Mouse (Mus musculus) embryo, embryonic 11.5 days (tissue): Measurements from ENCODE around the gene Gm813.

ENCODE experiments used
- DNase-seq: peaks from one replicate; pipeline ENCODE4 v3.0.0-alpha.2; 2012; ENCODE audit warnings: low read depth, low spot score

Gene Gm813

GRCm38 (mm10) chr16:58604680-58605079 is 12.1 kb downstream of the Gm813 start:
- DNase-seq = no peak

DNA sequence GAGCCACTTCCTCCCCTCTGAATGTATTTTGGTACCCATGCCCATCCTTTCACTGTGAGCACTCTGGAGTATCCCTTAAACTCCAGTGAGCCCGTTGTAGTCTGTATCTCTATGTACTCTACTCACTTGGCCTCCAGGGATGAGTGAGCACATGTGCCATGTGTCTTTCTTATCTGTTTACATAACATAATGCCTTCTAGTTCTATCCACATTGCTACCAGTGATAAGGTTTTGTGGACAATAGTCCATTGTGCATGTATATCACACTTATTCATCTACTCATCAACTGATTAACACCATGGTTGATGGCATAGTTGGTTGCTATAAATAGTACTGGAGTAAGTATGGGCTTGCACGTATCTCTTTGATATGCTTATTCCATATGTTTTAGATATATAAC is 12.9 kb downstream of the Gm813 start:
- DNase-seq = no peak

DNA sequence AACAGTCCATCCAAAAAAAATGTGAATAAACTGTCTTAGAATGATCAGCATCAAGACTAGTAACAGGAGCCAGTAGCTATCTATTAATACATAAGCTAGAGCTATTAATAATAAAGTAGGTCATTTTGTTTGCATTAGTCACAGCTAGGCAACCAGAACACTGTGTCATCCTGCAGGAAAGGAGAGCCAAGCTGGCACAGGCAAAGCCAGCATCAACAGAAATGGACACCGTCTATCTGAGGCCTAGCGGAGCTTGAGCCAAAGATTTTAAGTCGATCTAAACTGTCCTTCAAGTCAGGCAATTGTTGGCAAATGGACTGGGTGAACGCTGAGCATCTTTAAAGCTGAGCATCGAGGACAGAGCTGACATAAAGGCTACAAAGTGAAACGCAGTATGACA is 15.9 kb downstream of the Gm813 start:
- no peak for DNase-seq

DNA sequence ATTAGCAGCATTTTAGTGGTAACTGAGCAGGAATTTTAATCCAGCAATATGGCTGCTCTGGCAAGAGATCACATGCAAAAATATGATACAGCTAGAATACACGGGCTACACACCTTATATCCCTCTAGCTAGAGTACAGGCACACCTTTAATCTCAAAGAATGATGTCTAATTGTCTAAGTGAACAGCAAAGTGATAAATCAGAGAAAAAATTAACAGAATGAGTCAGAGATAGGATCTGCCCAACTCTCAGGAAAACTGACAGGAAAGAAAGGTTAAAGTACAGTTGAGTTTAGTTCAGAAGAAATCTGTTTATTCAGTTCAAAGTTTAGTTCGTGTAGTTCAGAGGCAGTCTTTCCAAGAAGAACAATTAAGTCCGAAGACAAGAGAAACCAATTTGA is 25.5 kb downstream of the Gm813 start:
- no peak for DNase-seq

DNA sequence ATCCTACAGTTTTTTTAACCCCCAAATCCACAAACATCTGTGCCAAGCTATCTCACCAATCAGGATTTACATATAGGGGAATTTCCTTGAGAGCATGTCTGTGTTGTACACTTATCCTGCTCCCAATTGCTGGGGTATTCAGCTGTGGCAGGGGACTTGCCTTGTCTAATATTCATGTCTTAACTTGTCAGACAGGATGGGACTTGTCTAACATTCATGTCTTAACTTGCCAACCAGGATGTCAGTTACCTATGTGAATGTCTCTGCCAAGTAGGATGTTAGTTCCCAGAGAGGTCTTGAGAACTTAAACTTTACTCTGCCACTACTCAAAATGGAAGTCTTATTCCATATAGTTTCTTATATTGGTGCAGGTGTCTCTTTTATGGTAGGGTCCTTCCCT is 27.3 kb downstream of the Gm813 start:
- DNase-seq = no peak

DNA sequence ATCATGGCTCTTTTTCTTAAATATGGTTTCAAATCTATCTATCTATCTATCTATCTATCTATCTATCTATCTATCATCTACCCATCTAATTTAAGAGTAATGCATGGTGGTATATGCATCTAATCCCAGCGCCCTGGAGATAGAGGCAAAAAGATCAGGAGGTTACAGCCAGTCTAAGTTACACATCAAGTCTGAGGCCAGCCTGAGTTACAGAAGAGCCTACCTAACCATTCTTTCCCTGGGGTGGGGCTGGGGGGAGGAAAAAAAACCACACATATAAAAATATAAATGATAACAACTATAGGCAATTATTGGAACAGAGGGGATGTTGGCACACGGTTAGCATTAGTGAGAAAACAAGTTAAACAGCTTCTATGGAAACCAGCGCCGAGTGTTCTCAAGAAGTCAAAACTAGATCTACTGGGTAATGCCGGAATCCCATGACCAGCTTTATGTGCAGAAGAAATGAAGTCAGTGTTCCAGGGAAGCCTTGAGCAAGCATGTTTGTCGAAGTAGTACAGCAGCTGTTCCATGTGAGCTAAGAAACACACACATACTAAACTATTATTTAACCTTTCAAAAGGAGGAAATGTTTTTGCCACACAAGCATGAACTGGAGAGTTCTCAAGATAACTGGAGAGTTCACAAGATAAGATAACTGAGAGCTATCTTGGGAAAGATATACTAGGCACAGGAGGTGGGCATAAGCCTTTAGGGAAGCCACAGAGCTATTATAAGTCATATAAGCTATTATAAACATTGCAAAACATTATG is 42.6 kb downstream of the Gm813 start:
- no peak for DNase-seq

DNA sequence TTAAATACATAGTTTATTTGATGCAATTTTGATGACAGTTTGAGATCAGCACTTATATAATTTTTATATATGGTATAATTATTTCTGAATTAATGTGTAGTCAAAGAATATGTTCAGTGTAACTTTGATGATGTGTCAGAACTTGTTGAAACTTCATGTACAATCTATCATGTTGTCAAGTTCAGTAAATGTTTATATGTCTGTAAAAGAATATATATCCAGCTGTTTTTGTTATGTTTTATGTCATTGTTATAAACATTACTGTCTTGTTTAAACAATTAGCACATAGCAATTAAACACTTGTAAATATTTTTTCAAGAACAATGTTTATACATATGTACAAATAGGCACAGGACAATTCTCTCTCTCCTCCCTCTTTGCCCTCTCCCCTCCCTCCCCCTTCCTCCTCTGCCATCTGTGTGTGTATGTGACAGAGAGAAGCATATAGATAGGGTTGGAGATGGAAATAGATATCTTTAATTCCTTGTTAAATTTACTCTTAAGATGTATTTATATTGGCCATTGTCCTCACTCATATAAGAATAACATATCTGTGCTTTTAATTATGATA is 46.0 kb downstream of the Gm813 start:
- no peak for DNase-seq
